Mouse (Mus musculus) small intestine, adult 2 months (tissue): ENCODE data around the gene BC034090. TPM values are rescaled to one million over a fixed set of nuclear protein-coding genes. Genes with fewer than 3 reads are reported as not detected.

Source experiments
- H3K27ac ChIP-seq: fragments of 200-500 bp; 2 replicates; pipeline ENCODE4 v1.5.1; 2012; ENCODE audit warnings: low read depth, low read length, control low read depth, inconsistent platforms; ENCODE audit not compliant: insufficient read depth
- H3K27me3 ChIP-seq: fragments of 200-500 bp; 2 replicates; pipeline ENCODE4 v1.6.1; 2012; ENCODE audit warnings: mild to moderate bottlenecking, moderate library complexity, low read length, inconsistent platforms; ENCODE audit not compliant: control insufficient read depth, insufficient read depth
- H3K36me3 ChIP-seq: fragments of 200-500 bp; 2 replicates; pipeline ENCODE4 v1.6.1; 2012; ENCODE audit warnings: mild to moderate bottlenecking, low read length, control low read depth, inconsistent platforms; ENCODE audit not compliant: control insufficient read depth, insufficient read depth
- H3K4me1 ChIP-seq: fragments of 200-500 bp; 2 replicates; pipeline ENCODE4 v1.6.1; 2012; ENCODE audit warnings: low read length, inconsistent platforms, mixed read lengths; ENCODE audit not compliant: control insufficient read depth, insufficient read depth, insufficient read length
- H3K4me3 ChIP-seq: fragments of 200-500 bp; 2 replicates; pipeline ENCODE4 v1.5.1; 2012; ENCODE audit warnings: low read depth, mild to moderate bottlenecking, control low read depth, inconsistent platforms, low read length, moderate library complexity
- CTCF ChIP-seq: fragments of 200-500 bp; IDR thresholded peaks from 2 replicates; pipeline ENCODE4 v1.5.1; 2012; ENCODE audit warnings: low read depth, mild to moderate bottlenecking, control low read depth, inconsistent platforms, low read length, moderate library complexity, mixed read lengths; ENCODE audit not compliant: insufficient replicate concordance, insufficient read length; ENCODE audit errors: extremely low read depth
- POLR2A ChIP-seq: fragments of 200-500 bp; IDR thresholded peaks from 2 replicates; pipeline ENCODE4 v1.6.1; 2012; ENCODE audit warnings: low read depth, mild to moderate bottlenecking, control low read depth, inconsistent platforms, low read length, moderate library complexity
- WGBS: fragments of 180-500 bp; shearing (Covaris S2); methylation state at CpG from one replicate; pipeline ENCODE4 v1.1.7; 2018; 5-methylcytosine and 5-hydroxymethylcytosine counted together
- polyA plus RNA-seq: library from polyadenylated mRNA; depleted of rRNA; stranded (reverse); fragments of >200 nt; gene quantifications from 2 replicates; pipeline ENCODE4 v1.2.3, GENCODE M21; 2012

Gene BC034090
- polyA plus RNA-seq, 1 experiment: 2.4 TPM

DNA sequence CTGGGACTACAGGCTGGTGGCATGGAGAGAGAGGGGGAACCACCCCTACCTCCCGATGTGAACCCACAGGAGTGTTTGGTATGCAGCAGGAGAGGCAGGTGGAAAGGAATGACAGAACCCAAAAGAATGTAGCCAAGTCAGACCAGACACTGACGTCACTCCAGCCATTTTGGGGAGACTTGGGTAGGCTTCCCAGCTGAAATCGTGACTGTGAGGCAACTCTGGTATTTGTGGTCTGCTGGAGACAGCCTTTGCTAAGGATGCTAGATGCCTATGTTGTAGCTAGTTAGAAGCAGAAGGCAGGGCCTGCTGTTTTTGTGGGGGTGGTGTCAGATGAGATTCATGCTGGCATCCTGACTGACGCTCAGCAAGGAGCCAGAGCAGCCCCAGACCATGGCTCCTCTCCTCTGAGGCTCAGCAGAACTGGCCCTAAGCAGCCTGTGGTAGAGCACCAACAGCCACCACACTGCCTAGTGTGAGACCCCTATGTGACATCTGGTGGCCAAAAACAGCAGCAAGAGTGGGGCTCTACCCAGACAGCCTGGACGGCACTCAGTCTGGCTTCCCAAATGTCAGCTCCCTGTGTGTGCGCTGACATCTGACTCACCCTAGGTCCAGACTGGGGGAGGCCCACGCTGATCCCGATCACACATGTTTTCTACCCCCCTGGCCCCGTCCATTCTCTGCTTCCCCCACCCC is 29.0 kb downstream of the BC034090 start:
- no peak overlapping the region for H3K27ac ChIP-seq
- 70% methylated on average over 9 of the region's 9 CpGs for WGBS
- peaks cover 11% of the 10 kb centered on the region for H3K4me1 ChIP-seq
- TF ChIP-seq CTCF (no peak), POLR2A (no peak)
- no peaks in the 10 kb centered on the region for H3K36me3 ChIP-seq
- no peak overlapping the region for H3K4me3 ChIP-seq
- H3K27me3 ChIP-seq: no peaks in the 10 kb centered on the region

DNA sequence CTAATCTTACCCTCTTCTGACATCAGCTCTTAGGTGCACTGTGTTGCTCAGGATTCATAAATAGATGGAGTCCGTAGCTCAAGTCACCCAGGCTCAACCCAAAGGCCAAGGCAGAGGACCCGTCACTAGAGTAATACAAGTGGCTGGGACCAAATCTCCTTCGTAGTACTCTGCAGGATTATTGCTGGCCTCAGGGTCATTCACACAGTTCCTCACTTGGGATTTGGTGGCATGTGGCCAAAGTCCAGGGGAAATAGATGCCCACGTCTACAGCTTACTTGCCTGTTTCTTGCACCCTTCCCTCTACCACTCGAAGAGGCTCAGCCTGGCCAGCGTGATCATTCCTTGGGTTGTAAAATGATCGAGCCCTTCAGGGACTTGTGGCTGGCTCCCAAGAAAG is 30.3 kb downstream of the BC034090 start:
- no peak overlapping the region for H3K4me3 ChIP-seq
- 57% methylated on average over 7 of the region's 7 CpGs for WGBS
- H3K36me3 ChIP-seq: no peaks in the 10 kb centered on the region
- no peak overlapping the region for H3K27ac ChIP-seq
- TF ChIP-seq POLR2A (no peak), CTCF (no peak)
- H3K4me1 ChIP-seq: peaks cover 6% of the 10 kb centered on the region; the same call in 1 of the 2 replicates
- no peaks in the 10 kb centered on the region for H3K27me3 ChIP-seq

DNA sequence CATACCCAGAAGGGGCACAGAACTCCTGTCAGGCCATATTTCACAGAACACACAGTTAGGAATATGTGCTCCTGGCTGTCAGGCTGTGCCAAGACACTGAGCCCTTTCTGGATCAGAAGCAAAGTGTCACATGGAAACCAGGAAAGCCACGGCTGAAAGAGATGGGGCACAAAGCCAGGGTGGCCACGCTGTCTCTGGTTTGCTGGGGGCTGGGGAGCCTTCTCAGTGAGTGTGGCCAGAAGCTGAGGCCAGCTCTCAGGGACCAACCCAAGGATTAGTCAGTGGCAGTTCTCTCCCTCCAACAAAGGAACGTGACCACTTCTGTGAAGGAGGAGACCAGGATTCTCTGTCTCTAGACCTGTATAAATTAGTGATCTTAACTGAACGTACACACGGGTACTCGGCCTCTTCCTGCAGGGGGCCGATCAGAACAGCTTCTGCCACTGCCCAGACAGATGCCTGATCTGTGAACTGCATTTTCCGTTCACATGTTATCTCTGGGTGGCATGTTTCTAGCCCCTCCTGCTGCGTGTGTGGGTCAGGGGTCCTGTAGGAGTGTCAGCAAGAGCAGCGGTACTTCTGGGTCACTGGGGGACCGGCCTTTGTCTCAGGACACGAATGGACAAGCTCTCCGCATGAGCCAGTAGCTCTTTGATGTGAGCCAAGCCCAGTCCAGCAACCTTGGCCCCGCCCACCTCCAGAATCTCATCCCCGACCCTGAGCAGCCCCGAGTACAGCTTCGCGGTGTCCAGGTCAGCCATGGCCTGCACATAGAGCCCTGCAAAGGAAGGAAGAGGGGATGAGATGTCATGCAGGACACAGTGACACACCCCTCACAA is 31.1 kb downstream of the BC034090 start:
- H3K4me3 ChIP-seq: no peak overlapping the region
- no peak overlapping the region for H3K27ac ChIP-seq
- H3K4me1 ChIP-seq: peaks cover 3% of the 10 kb centered on the region; the same call in 1 of the 2 replicates
- no peaks in the 10 kb centered on the region for H3K27me3 ChIP-seq
- H3K36me3 ChIP-seq: no peaks in the 10 kb centered on the region
- no peak for TF ChIP-seq CTCF
- TF ChIP-seq POLR2A: no peak
- WGBS: 39% methylated on average over 18 of the region's 18 CpGs

DNA sequence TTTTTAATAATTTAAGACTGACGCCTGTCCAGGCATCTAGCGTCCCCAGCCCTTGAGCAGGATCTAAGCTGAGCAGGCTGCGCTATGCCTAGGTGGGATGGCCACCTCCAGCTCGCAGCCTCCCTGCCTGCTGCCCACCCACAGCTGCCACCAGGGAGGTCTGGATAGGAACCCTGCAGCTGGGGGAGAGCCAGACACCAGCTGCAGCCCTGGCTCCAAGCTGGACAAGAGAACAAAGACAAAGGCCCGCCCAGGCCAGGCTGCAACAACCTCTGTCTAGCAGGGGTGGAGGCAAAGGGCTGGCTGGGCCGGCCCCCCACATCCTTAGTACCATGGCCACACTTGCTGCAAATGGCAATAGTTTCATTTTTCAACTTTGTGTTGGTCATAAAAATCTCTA is 31.8 kb downstream of the BC034090 start:
- peaks cover 3% of the 10 kb centered on the region; the same call in 1 of the 2 replicates for H3K4me1 ChIP-seq
- no peaks in the 10 kb centered on the region for H3K27me3 ChIP-seq
- no peak overlapping the region for H3K27ac ChIP-seq
- H3K36me3 ChIP-seq: peaks cover under 1% of the 10 kb centered on the region; the same call in 1 of the 2 replicates
- TF ChIP-seq CTCF (no peak), POLR2A (no peak)
- 65% methylated on average over 6 of the region's 6 CpGs for WGBS
- no peak overlapping the region for H3K4me3 ChIP-seq

DNA sequence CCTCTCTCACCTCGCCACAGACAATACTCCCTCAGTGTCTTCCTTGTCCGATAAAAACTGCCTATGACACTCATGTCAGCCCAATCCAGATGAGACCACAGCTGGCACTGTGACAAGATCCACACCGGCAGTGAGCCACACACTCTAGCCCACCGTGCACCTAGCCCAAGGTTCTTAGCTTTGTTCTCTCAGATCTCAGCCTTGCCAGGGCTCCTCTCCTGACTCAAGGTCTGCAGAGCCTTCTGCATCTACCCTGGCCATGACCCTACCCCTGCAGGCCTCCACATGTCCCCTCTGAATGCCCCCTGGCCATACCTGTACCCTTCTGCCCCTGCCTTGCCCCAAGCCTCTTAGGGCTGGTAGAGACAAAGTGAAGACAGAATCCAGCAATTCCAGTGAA is 32.2 kb downstream of the BC034090 start:
- TF ChIP-seq CTCF: no peak
- no peak overlapping the region for H3K27ac ChIP-seq
- H3K36me3 ChIP-seq: peaks cover 3% of the 10 kb centered on the region; the same call in 1 of the 2 replicates
- no peaks in the 10 kb centered on the region for H3K27me3 ChIP-seq
- H3K4me3 ChIP-seq: no peak overlapping the region
- WGBS: 75% methylated on average over 4 of the region's 4 CpGs
- H3K4me1 ChIP-seq: peaks cover 3% of the 10 kb centered on the region; the same call in 1 of the 2 replicates

DNA sequence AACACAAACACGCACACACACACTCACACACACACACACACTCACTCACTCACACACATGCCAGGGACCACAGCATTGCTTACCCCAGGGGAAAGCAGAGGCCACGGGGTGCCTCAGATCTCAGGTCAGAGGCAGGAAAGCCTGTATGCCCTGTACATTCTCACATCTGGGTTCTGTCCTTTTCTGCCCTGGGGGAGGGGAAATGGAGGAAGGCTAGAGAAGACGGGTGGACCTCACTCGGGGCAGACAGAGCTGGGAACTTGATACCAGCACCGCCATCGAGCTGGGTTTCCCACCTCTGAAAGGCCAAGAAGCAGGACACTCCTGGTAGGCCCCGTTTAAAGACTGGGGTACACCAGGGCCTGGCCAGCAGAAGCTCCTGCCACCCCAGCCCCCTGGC is 33.2 kb downstream of the BC034090 start:
- Histone ChIP-seq H3K36me3 (peaks cover 5% of the 10 kb centered on the region; the same call in 1 of the 2 replicates), H3K27ac (no peak overlapping the region), H3K27me3 (no peaks in the 10 kb centered on the region), H3K4me3 (no peak overlapping the region), H3K4me1 (peaks cover 3% of the 10 kb centered on the region; the same call in 1 of the 2 replicates)
- TF ChIP-seq CTCF (no peak), POLR2A (no peak)
- 66% methylated on average over 7 of the region's 7 CpGs for WGBS
